Mouse (Mus musculus): ENCODE results near the gene Trip6. TPM values are rescaled to one million over a fixed set of nuclear protein-coding genes. Genes with fewer than 3 reads are reported as not detected.

The Trip6 gene
- total and polyA plus RNA-seq, 3 experiments: 0.86 to 3.9 (median 1.8) TPM

- Histone ChIP-seq H3K36me3 (replicated peaks in 1 of 2; ENCODE audit: control insufficient read depth in 1 of 2, insufficient read depth in 1 of 2, low read length in 1 of 2) (peaks cover 2 to 43% of the 10 kb centered on the region in 2 experiments), H3K9me3 (replicated peaks; ENCODE audit: low read length) (no peaks in the 10 kb centered on the region), H3K4me1 (ENCODE audit: control insufficient read depth in 1 of 2, insufficient read depth in 2 of 2) (peaks cover 14 to 35% of the 10 kb centered on the region in 2 experiments), H3K4me3 (replicated peaks in 1 of 3; ENCODE audit: low read depth in 2 of 3, low read length in 2 of 3, poor library complexity in 1 of 3) (no peak overlapping the region), H3K27me3 (replicated peaks) (peaks cover 11% of the 10 kb centered on the region), H3K79me2 (replicated peaks; ENCODE audit: control insufficient read depth, extremely low read depth, insufficient read depth, poor library complexity, severe bottlenecking) (no peaks in the 10 kb centered on the region), H3K27ac (ENCODE audit: insufficient read depth, low read depth) (no peak overlapping the region), H3K4me2 (ENCODE audit: insufficient read depth, low read depth, poor library complexity, severe bottlenecking) (no peak overlapping the region), H3K9ac (ENCODE audit: insufficient read depth, low read depth) (no peak overlapping the region)
- peak; percentile 71 for TF ChIP-seq IRF4 (IDR thresholded peaks at IDR 0.05; ENCODE audit: low read depth, low read length)
- TF ChIP-seq ZKSCAN1 (IDR thresholded peaks at IDR 0.05; ENCODE audit: borderline replicate concordance, low read depth, low read length): no peak
- TF ChIP-seq EP300 (IDR thresholded peaks at IDR 0.05; ENCODE audit: low read length): peak; percentile 66
- TF ChIP-seq BHLHE40 (IDR thresholded peaks at IDR 0.05; ENCODE audit: low read depth, low read length): 0 out of 2 replicates have a peak, but pooled peaks have one; percentile 11
- DNase-seq (ENCODE audit: extremely low read depth): peak; percentile 49
- dilution Hi-C loops (cut with MboI; ENCODE audit: extremely low pct_ligation_motif_present, extremely low pct_unique_long_range_greater_than_20kb, low sequenced_read_pairs): no loop called here
- in situ Hi-C loops (cut with MboI; ENCODE audit: low pct_ligation_motif_present, low pct_unique_long_range_greater_than_20kb, low sequenced_read_pairs): loop anchor here (10.0 kb wide), 1 partner anchor 154 kb away; no protein-coding TSS in a partner anchor
These were observed 16.7 kb upstream of the Trip6 start for GRCm38 (mm10) chr5:137330910-137331309.

- Histone ChIP-seq H3K4me1 (ENCODE audit: control insufficient read depth in 1 of 2, insufficient read depth in 2 of 2) (peaks cover 0 to 13% of the 10 kb centered on the region in 2 experiments; a peak in 1 of 4 replicates), H3K4me3 (replicated peaks in 1 of 3; ENCODE audit: low read depth in 2 of 3, low read length in 2 of 3, poor library complexity in 1 of 3) (no peak overlapping the region), H3K36me3 (replicated peaks in 1 of 2; ENCODE audit: control insufficient read depth in 1 of 2, insufficient read depth in 1 of 2, low read length in 1 of 2) (peaks cover 47 to 84% of the 10 kb centered on the region in 2 experiments), H3K9ac (ENCODE audit: insufficient read depth, low read depth) (no peak overlapping the region), H3K79me2 (replicated peaks; ENCODE audit: control insufficient read depth, extremely low read depth, insufficient read depth, poor library complexity, severe bottlenecking) (no peaks in the 10 kb centered on the region), H3K4me2 (ENCODE audit: insufficient read depth, low read depth, poor library complexity, severe bottlenecking) (no peak overlapping the region), H3K27me3 (replicated peaks) (no peaks in the 10 kb centered on the region), H3K27ac (ENCODE audit: insufficient read depth, low read depth) (no peak overlapping the region), H3K9me3 (replicated peaks; ENCODE audit: low read length) (peaks cover 7% of the 10 kb centered on the region)
- dilution Hi-C loops (cut with MboI; ENCODE audit: extremely low pct_ligation_motif_present, extremely low pct_unique_long_range_greater_than_20kb, low sequenced_read_pairs) (no loop called here), in situ Hi-C loops (cut with MboI; ENCODE audit: low pct_ligation_motif_present, low pct_unique_long_range_greater_than_20kb, low sequenced_read_pairs) (no loop called here)
- no peak for DNase-seq (ENCODE audit: extremely low read depth)
- TF ChIP-seq ELF1 (IDR thresholded peaks at IDR 0.05; ENCODE audit: low read depth, low read length): no peak
- no peak for TF ChIP-seq CTCF (conservative IDR thresholded peaks at IDR 0.05 in 1 of 2, IDR thresholded peaks at IDR 0.05 in 1 of 2; ENCODE audit: low read depth in 2 of 2, low read length in 2 of 2)
These were observed 6.8 kb upstream of the Trip6 start for GRCm38 (mm10) chr5:137320996-137321395.

GRCm38 (mm10) chr5:137318570-137318969 is 4.4 kb upstream of the Trip6 start:
- dilution Hi-C loops (cut with MboI; ENCODE audit: extremely low pct_ligation_motif_present, extremely low pct_unique_long_range_greater_than_20kb, low sequenced_read_pairs): no loop called here
- TF ChIP-seq BHLHE40 (IDR thresholded peaks at IDR 0.05; ENCODE audit: low read depth, low read length) (no peak), POLR2AphosphoS2 (IDR thresholded peaks at IDR 0.05; ENCODE audit: low read depth, low read length) (no peak), TBP (conservative IDR thresholded peaks at IDR 0.05; ENCODE audit: low read depth, low read length) (no peak), MEF2A (IDR thresholded peaks at IDR 0.05; ENCODE audit: borderline replicate concordance, low read depth, low read length) (no peak), CTCF (conservative IDR thresholded peaks at IDR 0.05 in 1 of 2, IDR thresholded peaks at IDR 0.05 in 1 of 2; ENCODE audit: low read depth in 2 of 2, low read length in 2 of 2) (no peak), GABPA (IDR thresholded peaks at IDR 0.05; ENCODE audit: insufficient replicate concordance, low read depth, low read length) (no peak), ELF1 (IDR thresholded peaks at IDR 0.05; ENCODE audit: low read depth, low read length) (no peak), RCOR1 (conservative IDR thresholded peaks at IDR 0.05; ENCODE audit: low read depth, low read length) (no peak)
- no peak overlapping the region for H3K4me2 ChIP-seq (ENCODE audit: insufficient read depth, low read depth, poor library complexity, severe bottlenecking)
- H3K36me3 ChIP-seq (replicated peaks in 1 of 2; ENCODE audit: control insufficient read depth in 1 of 2, insufficient read depth in 1 of 2, low read length in 1 of 2): peaks cover 42 to 83% of the 10 kb centered on the region in 2 experiments
- H3K79me2 ChIP-seq (replicated peaks; ENCODE audit: control insufficient read depth, extremely low read depth, insufficient read depth, poor library complexity, severe bottlenecking): no peaks in the 10 kb centered on the region
- in situ Hi-C loops (cut with MboI; ENCODE audit: low pct_ligation_motif_present, low pct_unique_long_range_greater_than_20kb, low sequenced_read_pairs): no loop called here
- H3K27ac ChIP-seq (ENCODE audit: insufficient read depth, low read depth): no peak overlapping the region
- no peak for DNase-seq (ENCODE audit: extremely low read depth)
- H3K9ac ChIP-seq (ENCODE audit: insufficient read depth, low read depth): no peak overlapping the region
- H3K27me3 ChIP-seq (replicated peaks): no peaks in the 10 kb centered on the region
- peaks cover 7% of the 10 kb centered on the region for H3K9me3 ChIP-seq (replicated peaks; ENCODE audit: low read length)
- H3K4me1 ChIP-seq (ENCODE audit: control insufficient read depth in 1 of 2, insufficient read depth in 2 of 2): peaks cover 0 to 13% of the 10 kb centered on the region in 2 experiments; a peak in 1 of 4 replicates
- H3K4me3 ChIP-seq (replicated peaks in 1 of 3; ENCODE audit: low read depth in 2 of 3, low read length in 2 of 3, poor library complexity in 1 of 3): no peak overlapping the region
